Mouse (Mus musculus): ENCODE data around the gene Golgb1. TPM values are rescaled to one million over a fixed set of nuclear protein-coding genes. Genes with fewer than 3 reads are reported as not detected.
A peak's percentile ranks its signal among the peaks of the same experiment; 100 is the strongest.
"Not testable (repeated sequence)": the region's sequence is repeated elsewhere in the genome, so short reads cannot be mapped to it uniquely, and the experiment has no call there.

Golgb1 gene
- polyA plus RNA-seq (2012; rRNA removed) (9.0 and 13.3 TPM in 2 replicates), polyA plus RNA-seq (2014; fragmentation: Nextera tagmentation; extraction: Ambion mirVana) (22.0 and 26.4 TPM in 2 replicates)

DNA sequence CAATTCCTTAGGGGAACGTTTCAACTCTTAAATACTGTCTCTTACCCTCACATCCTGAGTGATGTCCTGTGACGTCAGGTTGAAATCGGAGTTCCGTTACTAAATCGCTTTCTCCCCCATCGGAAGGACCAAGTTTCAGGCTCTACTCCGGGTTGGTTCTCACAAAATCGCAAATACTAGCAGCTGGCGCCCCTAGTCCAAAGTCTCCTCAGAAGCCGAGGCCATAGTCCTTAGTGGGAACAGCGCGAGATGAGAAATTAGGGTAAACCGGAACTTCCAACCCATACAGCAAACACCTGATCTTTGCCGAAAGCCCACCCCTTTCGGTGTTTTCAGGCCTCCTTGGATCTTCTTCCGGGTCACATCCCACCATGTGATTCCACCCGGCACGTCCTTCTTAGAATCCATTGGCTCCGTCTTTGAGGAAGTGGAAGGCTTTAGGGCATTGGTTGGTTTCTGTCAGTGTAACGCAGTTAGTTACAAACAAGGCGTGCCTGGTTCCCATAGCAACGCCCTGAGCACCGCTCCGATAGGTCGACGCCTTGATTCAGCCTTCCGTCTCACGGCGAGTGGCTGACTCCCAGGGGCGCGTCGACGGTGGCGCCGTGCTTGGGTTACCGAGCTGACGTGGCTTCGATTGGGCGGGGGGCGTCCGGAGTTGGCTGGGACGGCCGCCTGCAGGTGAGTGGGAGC, at the start of gene Golgb1, which contains the start of gene Eaf2:
Gene Golgb1, plus strand, starts transcription at position 558 of the 693 bp plus-strand sequence.
Gene Eaf2, minus strand, starts transcription at position 421 of the 693 bp plus-strand sequence.
- DNase-seq (ENCODE audit: low read depth in 3 of 3, low spot score in 3 of 3) (peak; percentile 100), ATAC-seq (ENCODE audit: insufficient read depth) (peak; percentile 98)
- H3K9me3 ChIP-seq (ENCODE audit: control insufficient read depth, low read length): no peaks in the 10 kb centered on the region
- peak within 1 kb of the TSS; percentile 86 for H3K9ac ChIP-seq (replicated peaks)
- H3K4me1 ChIP-seq (replicated peaks; ENCODE audit: control insufficient read depth in 2 of 2, insufficient read depth in 2 of 2, low read length in 1 of 2): peaks cover 8 to 9% of the 10 kb centered on the region in 2 experiments; a peak in 3 of 4 replicates
- WGBS (ENCODE audit: insufficient replicate concordance): under 1% methylated on average over 43 of the region's 43 CpGs
- peak within 1 kb of the TSS; percentile 89 for H3K27ac ChIP-seq
- TF ChIP-seq CTCF (IDR thresholded peaks at IDR 0.05; ENCODE audit: low read depth) (no peak), EP300 (IDR thresholded peaks at IDR 0.05; ENCODE audit: low read depth) (0 out of 2 replicates have a peak, but pooled peaks have one; percentile 22)
- no peaks in the 10 kb centered on the region; the same call in 1 of the 2 replicates for H3K36me3 ChIP-seq (replicated peaks; ENCODE audit: control insufficient read depth, insufficient read depth, low read depth)
- H3K4me2 ChIP-seq (ENCODE audit: low read depth): peak within 1 kb of the TSS; percentile 81
- peak within 1 kb of the TSS; percentile 82 to 98 for H3K4me3 ChIP-seq (ENCODE audit: insufficient read depth in 1 of 2, low read depth in 2 of 2, low read length in 2 of 2)
- H3K27me3 ChIP-seq (ENCODE audit: control insufficient read depth, insufficient read depth, low read length): no peaks in the 10 kb centered on the region

DNA sequence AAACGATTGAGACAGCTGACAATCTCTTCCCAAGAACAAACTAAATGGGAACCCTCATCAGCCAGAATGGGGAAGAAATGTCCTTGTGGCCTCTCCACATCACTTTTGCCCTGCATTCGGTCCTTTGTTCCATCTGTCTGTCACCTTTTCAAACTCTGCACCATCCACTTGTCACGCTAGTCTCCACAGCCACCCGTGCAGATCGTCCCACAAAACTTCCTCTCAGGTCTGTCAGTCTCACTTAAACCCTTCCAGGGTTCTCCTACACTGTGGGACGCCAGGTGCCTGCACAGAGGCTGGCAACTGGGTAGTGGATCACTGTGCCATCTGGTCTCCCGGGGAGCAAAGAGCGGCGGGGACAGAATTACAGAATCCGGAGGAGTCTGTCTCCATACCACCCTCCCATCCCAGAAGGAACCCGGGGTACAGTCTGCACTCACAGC, 47.3 kb upstream of the Golgb1 start:
- peak overlapping the region; percentile 95 for H3K4me2 ChIP-seq (ENCODE audit: low read depth)
- H3K9me3 ChIP-seq (ENCODE audit: control insufficient read depth, low read length): no peaks in the 10 kb centered on the region
- H3K4me3 ChIP-seq (ENCODE audit: insufficient read depth in 1 of 2, low read depth in 2 of 2, low read length in 2 of 2): peak overlapping the region; percentile 69 to 76
- H3K4me1 ChIP-seq (replicated peaks; ENCODE audit: control insufficient read depth in 2 of 2, insufficient read depth in 2 of 2, low read length in 1 of 2): peaks cover 7 to 10% of the 10 kb centered on the region in 2 experiments
- H3K27ac ChIP-seq: no peak overlapping the region
- no peaks in the 10 kb centered on the region for H3K36me3 ChIP-seq (replicated peaks; ENCODE audit: control insufficient read depth, insufficient read depth, low read depth)
- H3K27me3 ChIP-seq (ENCODE audit: control insufficient read depth, insufficient read depth, low read length): no peaks in the 10 kb centered on the region; the same call in 1 of the 2 replicates
- H3K9ac ChIP-seq (replicated peaks): peak overlapping the region; percentile 62
- no peak for TF ChIP-seq CTCF (IDR thresholded peaks at IDR 0.05; ENCODE audit: low read depth)
- TF ChIP-seq EP300 (IDR thresholded peaks at IDR 0.05; ENCODE audit: low read depth): no peak
- 4% methylated on average over 11 of the region's 11 CpGs for WGBS (ENCODE audit: insufficient replicate concordance)
- peak; percentile 63; the same call in 1 of the 2 replicates for ATAC-seq (ENCODE audit: insufficient read depth)
- no peak for DNase-seq (ENCODE audit: low read depth in 3 of 3, low spot score in 3 of 3)

DNA sequence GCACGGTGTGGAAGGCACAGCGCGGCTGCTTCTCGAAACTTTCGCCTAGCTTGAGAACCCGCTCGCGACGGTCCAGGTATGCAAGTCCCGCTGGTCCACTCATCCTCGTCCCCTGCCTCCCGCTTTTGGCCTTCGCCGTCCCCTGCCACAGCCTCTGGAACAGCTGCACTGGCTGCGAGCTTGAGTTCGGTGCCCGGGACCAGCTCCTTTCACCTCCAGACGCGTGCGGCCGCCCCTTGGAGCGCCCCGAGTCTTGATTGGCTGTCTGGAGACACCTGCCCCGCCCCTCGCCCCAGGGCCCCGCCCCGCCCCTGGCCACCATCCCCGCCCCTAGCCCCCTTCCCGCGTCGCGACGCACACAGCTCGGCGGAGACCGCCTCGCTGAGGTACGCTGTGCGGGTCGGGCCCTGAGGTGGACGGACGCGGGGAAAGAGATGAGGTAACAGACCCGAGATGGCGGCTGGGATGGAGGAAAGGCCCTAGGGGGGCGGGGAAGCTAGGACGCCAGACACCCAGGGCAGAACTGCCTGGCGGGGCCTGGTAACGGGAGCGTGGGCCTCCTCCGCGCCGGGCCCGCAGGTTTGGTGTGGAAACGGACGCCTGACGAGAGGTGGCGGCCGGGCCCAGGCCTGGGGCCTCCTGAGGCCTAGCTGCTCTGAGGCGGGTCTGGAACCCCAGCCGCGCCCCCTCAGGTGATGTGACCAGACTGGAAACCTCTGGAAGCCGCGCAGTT, 46.7 kb upstream of the Golgb1 start, which contains the start of gene Iqcb1:
Gene Iqcb1, plus strand, starts transcription at position 332 of the 733 bp plus-strand sequence.
- ATAC-seq (ENCODE audit: insufficient read depth) (peak; percentile 100), DNase-seq (ENCODE audit: low read depth in 3 of 3, low spot score in 3 of 3) (peak; percentile 73 to 74 (median 73))
- H3K4me3 ChIP-seq (ENCODE audit: insufficient read depth in 1 of 2, low read depth in 2 of 2, low read length in 2 of 2): peak within 1 kb of the TSS; percentile 76 to 82
- H3K9ac ChIP-seq (replicated peaks): peak within 1 kb of the TSS; percentile 85
- peaks cover 7 to 10% of the 10 kb centered on the region in 2 experiments for H3K4me1 ChIP-seq (replicated peaks; ENCODE audit: control insufficient read depth in 2 of 2, insufficient read depth in 2 of 2, low read length in 1 of 2)
- H3K9me3 ChIP-seq (ENCODE audit: control insufficient read depth, low read length): no peaks in the 10 kb centered on the region
- no peak within 1 kb of the TSS for H3K27ac ChIP-seq
- TF ChIP-seq EP300 (IDR thresholded peaks at IDR 0.05; ENCODE audit: low read depth): no peak
- TF ChIP-seq CTCF (IDR thresholded peaks at IDR 0.05; ENCODE audit: low read depth): no peak
- peak within 1 kb of the TSS; percentile 95 for H3K4me2 ChIP-seq (ENCODE audit: low read depth)
- H3K27me3 ChIP-seq (ENCODE audit: control insufficient read depth, insufficient read depth, low read length): no peaks in the 10 kb centered on the region; the same call in 1 of the 2 replicates
- under 1% methylated on average over 64 of the region's 64 CpGs for WGBS (ENCODE audit: insufficient replicate concordance)
- H3K36me3 ChIP-seq (replicated peaks; ENCODE audit: control insufficient read depth, insufficient read depth, low read depth): no peaks in the 10 kb centered on the region

DNA sequence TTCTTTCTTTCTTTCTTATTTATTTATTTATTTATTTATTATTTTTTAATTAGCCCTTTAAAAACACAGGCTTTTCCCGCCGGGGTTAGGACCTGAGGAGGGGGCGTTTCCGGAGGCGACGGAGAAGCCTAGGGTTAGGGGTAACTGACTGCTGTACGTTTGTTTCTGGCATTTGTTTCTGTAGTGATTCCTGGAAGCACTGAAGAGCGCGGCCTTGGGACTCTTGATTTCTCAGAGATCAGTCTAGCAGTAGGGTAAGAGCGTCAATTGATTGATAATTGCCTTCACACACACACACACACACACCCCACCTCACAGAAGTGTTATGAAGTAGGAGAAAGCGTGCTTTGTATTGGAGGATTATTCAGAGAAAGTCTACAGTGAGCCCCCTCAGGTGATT, 46.1 kb upstream of the Golgb1 start:
- no peaks in the 10 kb centered on the region; the same call in 1 of the 2 replicates for H3K27me3 ChIP-seq (ENCODE audit: control insufficient read depth, insufficient read depth, low read length)
- TF ChIP-seq CTCF (IDR thresholded peaks at IDR 0.05; ENCODE audit: low read depth) (no peak), EP300 (IDR thresholded peaks at IDR 0.05; ENCODE audit: low read depth) (no peak)
- H3K4me3 ChIP-seq (ENCODE audit: insufficient read depth in 1 of 2, low read depth in 2 of 2, low read length in 2 of 2): peak overlapping the region; percentile 76 to 82; a peak in 3 of 4 replicates
- H3K9me3 ChIP-seq (ENCODE audit: control insufficient read depth, low read length): no peaks in the 10 kb centered on the region
- 12% methylated on average over 11 of the region's 11 CpGs for WGBS (ENCODE audit: insufficient replicate concordance)
- H3K9ac ChIP-seq (replicated peaks): peak overlapping the region; percentile 85
- no peak overlapping the region for H3K27ac ChIP-seq
- DNase-seq (ENCODE audit: low read depth in 3 of 3, low spot score in 3 of 3) (no peak), ATAC-seq (ENCODE audit: insufficient read depth) (no peak)
- no peaks in the 10 kb centered on the region for H3K36me3 ChIP-seq (replicated peaks; ENCODE audit: control insufficient read depth, insufficient read depth, low read depth)
- H3K4me2 ChIP-seq (ENCODE audit: low read depth): peak overlapping the region; percentile 95
- peaks cover 7 to 10% of the 10 kb centered on the region in 2 experiments for H3K4me1 ChIP-seq (replicated peaks; ENCODE audit: control insufficient read depth in 2 of 2, insufficient read depth in 2 of 2, low read length in 1 of 2)

DNA sequence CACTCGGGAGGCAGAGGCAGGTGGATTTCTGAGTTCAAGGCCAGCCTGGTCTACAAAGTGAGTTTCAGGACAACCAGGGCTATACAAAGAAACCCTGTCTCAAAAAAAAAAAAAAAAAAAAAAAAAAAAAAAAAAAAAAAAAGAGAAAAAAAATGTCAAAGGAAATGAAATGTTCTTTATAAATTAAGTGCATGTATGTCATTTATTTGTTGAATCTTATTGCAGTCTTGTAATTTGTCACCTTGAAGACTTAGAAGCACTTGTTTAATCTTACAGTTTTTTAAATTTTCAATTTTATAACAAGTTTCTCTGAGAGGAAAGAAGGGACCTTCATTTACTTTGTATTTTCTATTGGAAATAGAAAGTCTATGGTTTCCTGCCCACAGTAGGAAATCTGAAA, 28.0 kb upstream of the Golgb1 start:
- H3K9me3 ChIP-seq (ENCODE audit: control insufficient read depth, low read length); H3K27ac ChIP-seq; H3K36me3 ChIP-seq (replicated peaks; ENCODE audit: control insufficient read depth, insufficient read depth, low read depth); DNase-seq (ENCODE audit: low read depth in 3 of 3, low spot score in 3 of 3); ATAC-seq (ENCODE audit: insufficient read depth); H3K27me3 ChIP-seq (ENCODE audit: control insufficient read depth, insufficient read depth, low read length); H3K9ac ChIP-seq (replicated peaks); H3K4me1 ChIP-seq (replicated peaks; ENCODE audit: control insufficient read depth in 2 of 2, insufficient read depth in 2 of 2, low read length in 1 of 2); H3K4me2 ChIP-seq (ENCODE audit: low read depth); H3K4me3 ChIP-seq (ENCODE audit: insufficient read depth in 1 of 2, low read depth in 2 of 2, low read length in 2 of 2): not testable (repeated sequence)
- 85% methylated on average over 1 of the region's 1 CpGs for WGBS (ENCODE audit: insufficient replicate concordance)
